Mouse (Mus musculus) midbrain, postnatal 0 days (tissue): ENCODE data around the gene Pus7l. TPM values are rescaled to one million over a fixed set of nuclear protein-coding genes. Genes with fewer than 3 reads are reported as not detected.
A peak's percentile ranks its signal among the peaks of the same experiment; 100 is the strongest.

Experiments used
- ATAC-seq: fragments of 200-750 bp; cut with Nextera tagmentation; 2 replicates; pipeline ENCODE4 v1.8.0; 2017; ENCODE audit warnings: moderate number of reproducible peaks, mild to moderate bottlenecking, moderate TSS enrichment, moderate library complexity; ENCODE audit not compliant: low FRiP score
- DNase-seq: peaks from one replicate; pipeline ENCODE4 v3.0.0-alpha.2; 2015; ENCODE audit warnings: low spot score
- H3K27ac ChIP-seq: fragments of 300-500 bp; sonication (generic); 2 replicates; pipeline ENCODE4 v1.5.1; 2014; ENCODE audit warnings: low read depth, mild to moderate bottlenecking, low read length, mixed read lengths
- H3K27me3 ChIP-seq: fragments of 300-500 bp; sonication (generic); 2 replicates; pipeline ENCODE4 v1.6.1; 2014; ENCODE audit warnings: low read length, control low read depth, mixed read lengths; ENCODE audit not compliant: insufficient read depth
- H3K36me3 ChIP-seq: fragments of 300-500 bp; sonication (generic); 2 replicates; pipeline ENCODE4 v1.6.1; 2014; ENCODE audit warnings: low read length, control low read depth, mixed read lengths; ENCODE audit not compliant: insufficient read depth
- H3K4me1 ChIP-seq: fragments of 300-500 bp; sonication (generic); 2 replicates; pipeline ENCODE4 v1.6.1; 2014; ENCODE audit warnings: mild to moderate bottlenecking, control low read depth, antibody characterized with exemption, low read length, mixed read lengths; ENCODE audit not compliant: insufficient read depth
- H3K4me2 ChIP-seq: fragments of 300-500 bp; sonication (generic); 2 replicates; pipeline ENCODE4 v1.6.1; 2014; ENCODE audit warnings: low read depth, mild to moderate bottlenecking, low read length, mixed read lengths; ENCODE audit not compliant: poor library complexity, severe bottlenecking
- H3K4me3 ChIP-seq: fragments of 300-500 bp; sonication (generic); 2 replicates; pipeline ENCODE4 v1.5.1; 2014; ENCODE audit warnings: low read depth, mild to moderate bottlenecking, low read length, moderate library complexity
- H3K9ac ChIP-seq: fragments of 300-500 bp; sonication (generic); replicated peaks from 2 replicates; pipeline ENCODE4 v1.6.1; 2014; ENCODE audit warnings: mild to moderate bottlenecking, low read length, moderate library complexity, mixed read lengths; ENCODE audit not compliant: poor library complexity, severe bottlenecking
- H3K9me3 ChIP-seq: fragments of 300-500 bp; sonication (generic); 2 replicates; pipeline ENCODE4 v1.6.1; 2016; ENCODE audit warnings: low read length, control low read depth
- CTCF ChIP-seq: IDR thresholded peaks from 2 replicates; pipeline ENCODE4 v1.5.1; 2016; ENCODE audit warnings: antibody characterized with exemption, mild to moderate bottlenecking
- WGBS: fragments of 180-500 bp; shearing (Covaris S2); extraction: QIAGEN DNeasy Blood & Tissue Kit; methylation state at CpG from one replicate; pipeline ENCODE4 v1.1.7; 2014; 5-methylcytosine and 5-hydroxymethylcytosine counted together
- polyA plus RNA-seq: library from polyadenylated mRNA; unstranded; fragments of >200 nt; fragmentation: Nextera tagmentation; extraction: Ambion mirVana; gene quantifications from 2 replicates; pipeline ENCODE4 v1.2.1, GENCODE M21; 2015
- total RNA-seq: library from RNA; depleted of rRNA; stranded (reverse); fragments of >200 nt; gene quantifications from 2 replicates; pipeline ENCODE4 v1.2.3, GENCODE M21; 2014

The Pus7l gene
- total and polyA plus RNA-seq, 2 experiments from 2014 or later, result 4.5 to 4.8 TPM

GRCm38 (mm10) chr15:94568496-94569182, 25.3 kb upstream of the Pus7l start:
- Histone ChIP-seq H3K4me3 (no peak overlapping the region), H3K4me2 (no peak overlapping the region), H3K27me3 (no peaks in the 10 kb centered on the region), H3K9ac (no peak overlapping the region), H3K9me3 (no peaks in the 10 kb centered on the region), H3K27ac (no peak overlapping the region), H3K4me1 (no peaks in the 10 kb centered on the region), H3K36me3 (no peaks in the 10 kb centered on the region)
- 90% methylated on average over 10 of the region's 10 CpGs for WGBS
- TF ChIP-seq CTCF, result no peak
- DNase-seq (no peak), ATAC-seq (no peak)

DNA sequence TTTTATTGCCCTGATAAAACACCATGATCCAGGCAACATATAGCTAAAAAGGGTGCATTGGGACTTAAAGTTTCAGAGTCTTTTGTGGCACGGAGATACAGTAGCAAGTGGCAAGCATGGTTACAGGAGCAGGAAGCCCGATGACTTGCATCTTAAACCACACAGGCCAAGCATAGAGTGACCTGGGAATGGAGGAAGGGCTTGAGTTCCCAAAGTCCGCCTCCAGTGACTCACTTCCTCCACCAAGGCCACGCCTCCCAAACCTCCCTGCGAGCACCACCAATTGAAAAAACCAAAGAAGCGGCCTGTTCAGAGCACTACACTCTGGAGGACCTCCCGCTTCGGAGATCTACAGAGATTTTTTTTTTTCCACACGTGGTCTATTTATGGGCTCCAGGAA, 22.5 kb upstream of the Pus7l start:
- Histone ChIP-seq H3K4me3 (no peak overlapping the region), H3K36me3 (no peaks in the 10 kb centered on the region), H3K9ac (no peak overlapping the region), H3K4me2 (no peak overlapping the region), H3K4me1 (no peaks in the 10 kb centered on the region), H3K27ac (no peak overlapping the region), H3K27me3 (no peaks in the 10 kb centered on the region), H3K9me3 (no peaks in the 10 kb centered on the region)
- DNase-seq, result no peak
- WGBS, result 80% methylated on average over 9 of the region's 9 CpGs
- TF ChIP-seq CTCF, result no peak
- ATAC-seq, result no peak

DNA sequence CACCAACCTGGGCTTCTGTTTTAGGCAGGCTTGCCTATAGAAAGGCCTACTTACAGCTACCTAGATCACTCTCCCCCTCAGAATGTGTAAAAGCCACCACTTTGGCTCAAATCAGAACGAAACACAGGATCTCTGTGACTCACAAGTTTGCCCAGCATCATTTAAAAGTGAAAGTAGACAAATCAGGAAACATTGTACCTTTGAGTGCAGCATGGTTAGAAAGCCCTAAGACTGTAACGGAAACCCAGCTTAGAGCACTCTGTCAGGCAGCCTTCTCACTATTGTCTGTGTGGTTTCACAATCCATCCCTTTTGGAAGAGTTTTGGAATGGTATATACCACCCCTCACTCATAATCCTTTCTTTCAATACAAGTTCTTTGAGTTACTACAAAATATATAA, 21.6 kb upstream of the Pus7l start:
- no peaks in the 10 kb centered on the region for H3K36me3 ChIP-seq
- no peak overlapping the region for H3K27ac ChIP-seq
- no peak overlapping the region for H3K9ac ChIP-seq
- H3K4me2 ChIP-seq, result no peak overlapping the region
- DNase-seq (no peak), ATAC-seq (no peak)
- H3K9me3 ChIP-seq, result no peaks in the 10 kb centered on the region
- WGBS, result 91% methylated on average over 2 of the region's 2 CpGs
- H3K4me3 ChIP-seq, result no peak overlapping the region
- no peak for TF ChIP-seq CTCF
- H3K4me1 ChIP-seq, result no peaks in the 10 kb centered on the region
- no peaks in the 10 kb centered on the region for H3K27me3 ChIP-seq

DNA sequence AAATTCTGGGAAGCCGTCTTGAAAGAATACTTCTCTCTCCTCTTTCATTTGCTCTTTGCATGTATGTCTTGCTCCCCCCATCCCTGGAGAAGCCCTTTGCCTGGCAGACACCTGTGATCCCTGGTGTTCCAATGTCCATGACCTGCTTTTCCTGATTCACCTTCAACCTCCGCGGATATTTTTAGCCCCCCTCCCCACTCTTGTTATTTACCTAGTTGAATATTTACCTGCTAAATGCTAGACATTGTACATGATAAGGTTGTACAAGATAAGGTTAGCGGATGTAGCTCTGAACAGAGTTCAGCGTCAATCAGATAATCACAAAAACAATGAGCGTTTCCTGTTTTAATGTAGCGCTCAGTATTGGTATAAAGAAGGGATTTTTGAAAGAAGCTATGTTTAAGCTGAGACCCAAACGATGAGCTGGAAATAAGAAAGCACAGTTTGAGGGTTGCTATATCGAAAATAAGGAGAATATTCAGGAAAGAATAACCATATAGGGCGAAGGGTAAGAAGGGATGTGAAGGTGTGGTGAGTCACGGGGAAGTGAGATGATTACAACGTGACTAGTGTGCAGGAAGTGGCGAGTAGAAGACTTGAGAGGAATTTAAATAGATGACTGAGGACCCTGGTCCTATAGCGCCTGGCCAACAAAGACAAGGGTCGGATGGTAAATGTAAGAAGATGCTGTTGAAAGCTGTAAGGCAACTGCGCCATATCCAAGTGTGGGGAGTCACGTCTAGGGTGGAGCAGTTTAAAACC, 15.7 kb upstream of the Pus7l start:
- no peak overlapping the region for H3K9ac ChIP-seq
- TF ChIP-seq CTCF, result no peak
- H3K4me3 ChIP-seq, result no peak overlapping the region
- DNase-seq, result no peak
- H3K9me3 ChIP-seq, result no peaks in the 10 kb centered on the region
- no peaks in the 10 kb centered on the region for H3K4me1 ChIP-seq
- H3K27me3 ChIP-seq, result no peaks in the 10 kb centered on the region
- H3K4me2 ChIP-seq, result no peak overlapping the region
- H3K27ac ChIP-seq, result no peak overlapping the region
- H3K36me3 ChIP-seq, result no peaks in the 10 kb centered on the region
- ATAC-seq, result no peak
- 84% methylated on average over 17 of the region's 17 CpGs for WGBS

- Histone ChIP-seq H3K4me1 (no peaks in the 10 kb centered on the region), H3K27me3 (no peaks in the 10 kb centered on the region), H3K4me3 (no peak overlapping the region), H3K9me3 (no peaks in the 10 kb centered on the region), H3K9ac (no peak overlapping the region), H3K4me2 (no peak overlapping the region), H3K36me3 (no peaks in the 10 kb centered on the region), H3K27ac (no peak overlapping the region)
- peak; percentile 79; the same call in 1 of the 2 replicates for ATAC-seq
- TF ChIP-seq CTCF, result peak; percentile 99
- peak; percentile 92 for DNase-seq
- WGBS, result 18% methylated on average over 7 of the region's 7 CpGs
Observed at GRCm38 (mm10) chr15:94557442-94557841, 14.1 kb upstream of the Pus7l start.

GRCm38 (mm10) chr15:94553536-94553935, 10.2 kb upstream of the Pus7l start:
- TF ChIP-seq CTCF, result no peak
- H3K4me1 ChIP-seq, result no peaks in the 10 kb centered on the region
- no peak for DNase-seq
- 0 out of 2 replicates have a peak, but pooled peaks cover 4% of the 10 kb centered on the region for H3K9me3 ChIP-seq
- no peak overlapping the region for H3K4me2 ChIP-seq
- H3K36me3 ChIP-seq, result no peaks in the 10 kb centered on the region
- H3K4me3 ChIP-seq, result no peak overlapping the region
- 96% methylated on average over 9 of the region's 9 CpGs for WGBS
- ATAC-seq, result no peak
- H3K27ac ChIP-seq, result no peak overlapping the region
- no peaks in the 10 kb centered on the region for H3K27me3 ChIP-seq
- H3K9ac ChIP-seq, result no peak overlapping the region
